Mouse (Mus musculus): ENCODE data around the gene Cpne1.
"Not testable (repeated sequence)": the region's sequence is repeated elsewhere in the genome, so short reads cannot be mapped to it uniquely, and the experiment has no call there.

Cpne1 gene

GRCm38 (mm10) chr2:156111358-156112079 lies at the start of gene Cpne1, which contains the start of gene Rbm12:
Cpne1 (minus strand) TSS chr2:156111965.
Rbm12 (minus strand) TSS chr2:156111978.
- DNase-seq = peak; percentile 94

DNA sequence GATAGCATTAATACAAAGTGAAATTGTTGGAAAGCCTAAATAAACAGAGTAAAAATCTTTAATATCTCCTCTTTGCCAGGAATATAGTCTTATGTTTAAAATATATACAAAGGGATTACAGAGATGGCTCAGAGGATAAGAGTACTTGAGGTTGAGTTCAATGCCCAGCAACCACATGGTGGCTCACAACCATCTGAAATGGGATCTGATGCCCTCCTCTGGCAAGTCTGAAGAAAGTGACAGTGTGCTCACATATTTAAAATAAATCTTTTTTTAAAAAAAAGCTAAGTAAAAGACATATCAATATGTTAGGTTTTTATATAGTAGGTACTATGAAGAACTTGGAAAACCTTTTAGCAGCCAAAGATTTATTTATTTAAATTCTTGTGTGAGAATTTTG lies 39.8 kb upstream of the Cpne1 start:
- no peak for DNase-seq

- no peak for DNase-seq
Observed at GRCm38 (mm10) chr2:156147316-156147915, 35.7 kb upstream of the Cpne1 start.

DNA sequence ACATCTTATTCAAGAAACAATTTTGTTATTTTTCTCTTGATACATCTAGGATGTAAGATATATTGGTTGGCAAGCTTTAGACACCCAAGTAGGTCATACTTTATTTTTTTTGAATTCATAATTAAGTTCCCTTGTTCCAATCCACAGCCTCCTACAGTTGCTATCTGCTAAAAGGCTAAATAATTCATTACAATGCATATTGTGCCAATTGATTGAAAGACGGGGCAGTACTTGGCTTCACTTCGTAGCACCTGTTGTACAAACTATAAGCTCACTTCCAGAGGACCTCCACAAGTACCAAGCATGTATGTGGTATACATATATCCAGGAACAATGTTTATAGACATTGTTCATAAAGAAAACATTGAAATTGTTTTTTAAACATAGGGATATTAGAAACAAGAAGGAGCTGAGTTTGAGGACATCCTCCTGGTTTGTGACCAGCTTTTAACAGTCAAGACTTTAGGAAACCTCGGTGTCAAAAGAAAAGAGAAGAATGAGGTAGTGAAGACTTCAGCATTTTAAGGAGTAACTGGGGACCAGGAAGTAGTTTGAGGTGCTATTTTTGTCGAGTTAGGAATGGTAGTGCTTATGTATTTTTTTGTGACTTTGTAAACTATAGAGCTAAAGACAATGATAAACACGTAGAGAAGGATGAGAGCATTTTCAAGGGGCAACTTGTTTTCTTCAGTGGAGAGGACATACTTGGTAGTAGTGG lies 34.7 kb upstream of the Cpne1 start:
- DNase-seq = no peak

DNA sequence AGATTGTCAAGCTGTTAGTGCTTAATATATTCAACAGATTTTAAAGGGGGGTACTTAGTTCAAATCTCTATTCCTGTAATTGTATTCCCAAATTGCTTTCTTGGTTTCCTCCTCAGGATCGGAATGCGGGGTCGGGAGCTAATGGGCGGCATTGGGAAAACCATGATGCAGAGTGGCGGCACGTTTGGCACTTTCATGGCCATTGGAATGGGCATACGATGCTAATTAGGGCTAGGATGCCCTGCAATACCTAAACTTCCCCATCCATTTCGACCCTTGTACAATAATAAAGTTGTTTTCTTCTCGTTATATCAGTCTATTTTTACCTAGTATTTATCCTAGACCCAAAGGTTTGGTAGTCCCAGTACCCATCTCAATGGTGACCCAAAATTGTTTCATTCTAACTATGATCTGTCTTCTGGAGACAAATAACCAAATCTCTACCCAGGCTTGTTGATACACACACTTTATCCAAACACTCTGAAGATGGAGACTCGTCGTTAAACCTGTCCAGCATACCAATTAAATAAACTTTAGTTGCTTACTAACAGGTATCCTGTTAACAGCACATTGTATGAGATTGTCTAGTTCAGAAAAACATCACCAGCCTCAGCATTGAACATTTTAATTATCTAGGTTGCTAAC lies 33.8 kb upstream of the Cpne1 start:
- no peak for DNase-seq

- DNase-seq = peak; percentile 95
Observed at GRCm38 (mm10) chr2:156143953-156144724, 32.4 kb upstream of the Cpne1 start, which contains the start of the genes Romo1 and Nfs1. Romo1 (plus strand) TSS chr2:156144039. Nfs1 (minus strand) TSS chr2:156144186.

DNA sequence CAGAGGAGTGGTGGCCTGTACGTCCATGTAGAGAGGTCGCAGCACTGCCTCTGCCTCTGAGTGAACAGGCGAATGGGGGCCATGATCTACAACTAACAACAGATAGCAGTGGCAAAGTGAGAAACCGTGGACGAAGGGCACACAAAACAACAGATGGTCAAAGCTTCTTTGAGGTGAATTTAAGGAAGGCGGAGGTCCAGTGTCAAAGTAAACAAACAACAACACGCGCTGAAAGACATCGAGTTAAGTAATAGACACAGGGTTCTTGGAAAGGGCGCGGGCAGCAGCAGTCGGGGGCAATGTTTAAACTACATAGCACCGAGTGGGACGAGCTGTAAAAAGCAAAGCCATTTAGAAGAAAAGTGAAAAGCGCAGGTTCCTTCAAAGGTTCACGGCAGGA lies 31.6 kb upstream of the Cpne1 start:
- DNase-seq = no peak

DNA sequence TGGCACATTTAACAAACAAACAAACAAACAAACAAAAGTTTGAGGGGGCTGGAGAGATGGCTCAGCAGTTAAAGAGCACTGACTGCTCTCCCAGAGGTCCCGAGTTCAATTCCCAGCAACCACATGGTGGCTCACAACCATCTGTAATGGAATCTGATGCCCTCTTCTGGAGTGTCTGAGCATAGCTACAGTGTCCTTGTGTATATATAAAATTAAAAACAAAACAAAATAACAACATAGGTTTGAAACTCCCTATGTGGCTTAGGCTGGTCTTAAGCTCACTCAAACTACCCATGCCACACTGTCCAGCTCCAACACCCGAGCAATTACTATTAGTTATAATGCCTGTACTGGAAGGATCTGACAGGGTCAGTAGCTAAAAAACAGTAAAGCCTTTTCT lies 31.1 kb upstream of the Cpne1 start:
- no peak for DNase-seq

DNA sequence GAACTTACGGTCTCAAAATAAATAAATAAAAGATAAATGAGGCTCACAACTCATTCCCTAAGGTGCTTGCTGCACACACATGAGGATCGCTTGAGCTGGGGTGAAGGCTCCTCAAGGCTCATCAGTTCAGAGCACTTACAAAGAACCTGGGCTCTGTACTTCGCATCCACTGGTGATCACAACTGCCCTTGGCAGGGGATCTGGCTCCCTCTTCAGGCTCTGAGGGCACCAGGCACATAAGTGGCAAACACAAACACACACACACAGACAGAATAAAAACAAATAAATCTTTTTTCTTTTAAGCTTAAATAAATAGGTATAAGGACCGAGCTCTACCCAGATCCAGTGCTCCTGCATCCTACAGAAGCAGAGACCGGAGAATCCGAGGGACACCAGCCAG lies 23.9 kb upstream of the Cpne1 start:
- no peak for DNase-seq

DNA sequence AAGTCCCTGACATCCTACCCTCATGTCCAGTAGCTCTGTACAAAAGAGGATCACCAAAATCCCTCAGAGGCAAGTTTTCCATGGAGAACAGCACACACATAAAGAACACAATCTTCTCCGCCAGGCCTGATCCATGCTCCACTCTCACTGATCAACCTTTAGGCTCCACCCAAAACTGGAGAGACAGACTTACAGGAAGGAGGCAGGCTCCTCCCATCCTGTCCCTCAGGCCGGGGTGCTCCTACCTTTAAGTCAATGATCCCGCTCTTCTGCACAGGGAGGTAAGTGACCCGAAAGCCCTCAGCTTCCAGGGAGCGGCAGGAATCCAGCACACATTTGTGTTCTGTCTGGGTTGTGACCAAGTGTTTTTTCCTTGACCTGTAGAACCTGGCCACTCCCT lies 22.4 kb upstream of the Cpne1 start:
- no peak for DNase-seq

DNA sequence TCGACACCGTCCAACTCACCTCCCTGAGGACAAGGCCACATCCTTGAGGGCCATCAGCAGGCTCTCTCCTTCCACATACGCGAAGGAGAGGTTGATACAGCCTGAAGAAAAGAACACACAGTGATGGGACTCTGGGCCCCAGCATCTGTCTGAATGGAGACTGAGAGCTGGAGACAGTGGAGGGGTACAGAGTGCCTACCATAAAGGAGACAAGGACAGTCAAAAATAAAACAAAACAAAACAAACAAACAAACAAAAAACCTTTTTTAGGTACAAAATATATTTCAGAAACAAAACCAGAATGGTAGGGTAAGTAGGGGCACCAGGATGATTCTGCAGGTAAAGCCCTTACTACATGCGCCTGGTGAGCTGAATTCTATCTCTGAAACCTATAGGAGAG lies 15.2 kb upstream of the Cpne1 start, which contains the start of gene Gm28036:
TSS of gene Gm28036 (minus strand) at position 101 of the 400 bp plus-strand sequence.
- no peak for DNase-seq

- DNase-seq = no peak
Observed at GRCm38 (mm10) chr2:156123731-156124130, 12.0 kb upstream of the Cpne1 start.

- DNase-seq = no peak
Observed at GRCm38 (mm10) chr2:156119566-156119965, 7.8 kb upstream of the Cpne1 start.

DNA sequence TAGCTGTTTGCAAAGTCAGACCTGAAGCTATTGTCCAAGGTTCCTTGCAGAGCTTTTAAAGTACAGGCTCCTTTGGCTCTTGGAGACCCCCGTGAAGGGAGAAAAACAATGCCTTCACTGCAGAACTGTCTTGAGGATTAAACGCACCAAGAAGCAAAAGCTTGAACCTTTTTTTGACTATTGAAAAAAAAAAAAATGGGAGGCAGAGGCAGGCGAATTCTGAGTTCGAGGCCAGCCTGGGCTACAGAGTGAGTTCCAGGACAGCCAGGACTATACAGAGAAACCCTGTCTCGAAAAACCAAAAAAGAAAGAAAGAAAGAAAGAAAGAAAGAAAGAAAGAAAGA lies 287 bp upstream of the Cpne1 start:
- DNase-seq = not testable (repeated sequence)

- DNase-seq = no peak
Observed at GRCm38 (mm10) chr2:156110627-156111357, 973 bp downstream of the Cpne1 start.

DNA sequence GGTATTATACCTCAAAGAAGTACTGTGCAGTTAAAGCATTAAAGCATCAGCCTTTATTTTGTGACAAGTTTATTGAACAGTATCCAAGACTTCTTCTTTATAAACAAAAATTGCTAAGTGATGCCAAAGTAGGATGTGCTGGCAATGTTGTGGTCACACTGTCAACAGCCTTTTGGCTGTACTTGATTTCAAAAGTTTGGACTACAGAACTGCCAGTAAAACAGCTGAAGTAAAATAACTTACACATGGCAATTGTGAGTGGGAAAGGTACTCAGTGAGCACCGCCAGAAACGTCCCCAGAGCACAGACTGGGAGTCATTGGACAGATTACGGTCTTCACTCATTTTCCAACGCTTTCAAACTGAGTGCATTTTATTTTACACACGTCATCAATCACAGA lies 19.8 kb downstream of the Cpne1 start:
- DNase-seq = no peak

DNA sequence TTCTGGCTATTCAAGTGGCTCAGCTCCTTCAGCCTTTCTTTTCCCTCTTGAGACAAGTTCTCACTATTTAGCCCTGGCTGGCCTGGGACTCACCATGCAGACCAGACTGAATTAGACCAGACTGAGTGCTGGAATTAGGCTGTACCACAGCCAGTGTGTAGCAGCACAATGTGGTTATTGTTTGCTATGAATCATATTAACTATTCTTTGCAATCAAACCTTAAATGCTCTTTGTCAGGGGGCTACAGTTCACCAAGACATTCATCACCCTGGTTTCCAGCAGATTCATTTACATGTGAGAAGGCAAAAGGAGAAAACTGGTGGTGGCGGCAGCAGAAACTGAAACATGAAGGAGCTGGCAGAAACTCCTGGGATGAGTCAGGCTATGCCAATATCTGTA lies 22.0 kb downstream of the Cpne1 start:
- DNase-seq = no peak

GRCm38 (mm10) chr2:156087391-156088110 lies 24.2 kb downstream of the Cpne1 start:
- DNase-seq = no peak

GRCm38 (mm10) chr2:156084541-156084940 lies 27.2 kb downstream of the Cpne1 start:
- DNase-seq = no peak

DNA sequence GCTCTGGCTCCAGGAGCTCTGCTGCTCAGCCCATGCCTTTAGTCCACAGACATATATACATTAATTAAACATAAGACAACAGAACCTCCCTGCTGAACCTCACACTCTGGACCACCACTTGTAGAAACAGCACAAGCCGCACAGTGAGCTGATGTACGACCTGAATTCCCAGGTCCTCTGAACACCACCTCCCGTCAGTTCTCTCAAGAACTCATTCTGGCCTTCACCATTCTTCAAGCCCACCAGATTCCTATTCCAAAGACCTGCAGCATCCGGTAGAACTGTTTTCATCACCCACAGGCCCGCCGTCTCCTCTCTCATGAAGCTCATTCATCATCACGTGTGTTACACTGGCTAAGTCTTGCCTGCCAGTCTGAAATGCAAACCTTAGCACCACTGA lies 31.4 kb downstream of the Cpne1 start:
- no peak for DNase-seq

DNA sequence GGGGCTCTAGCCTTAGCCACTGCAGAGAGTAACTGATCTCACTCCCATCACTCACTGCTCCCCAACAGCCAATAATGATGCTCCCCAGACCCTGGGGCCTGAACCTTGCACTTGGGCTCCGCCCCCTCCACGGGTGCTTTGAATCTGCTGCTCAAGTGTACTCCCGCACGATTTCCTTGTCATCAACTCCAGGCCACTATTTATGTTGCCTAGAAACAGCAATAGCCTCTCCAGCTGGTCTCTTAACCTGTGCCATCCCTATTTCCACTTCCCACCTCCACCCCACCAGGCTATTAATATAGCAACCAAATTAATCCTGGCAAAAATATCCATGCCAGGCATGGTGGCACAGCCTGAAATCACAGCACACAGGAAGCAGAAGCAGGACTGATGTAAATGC lies 32.1 kb downstream of the Cpne1 start:
- DNase-seq = no peak

All from right cerebral cortex, postnatal 14 days (tissue).